Mouse (Mus musculus): ENCODE results near the gene Tbc1d20. TPM values are rescaled to one million over a fixed set of nuclear protein-coding genes. Genes with fewer than 3 reads are reported as not detected.
A peak's percentile ranks its signal among the peaks of the same experiment; 100 is the strongest.

Gene Tbc1d20
- total and polyA plus RNA-seq, 2 experiments from 2014 or later = 27.7 to 48.8 TPM

DNA sequence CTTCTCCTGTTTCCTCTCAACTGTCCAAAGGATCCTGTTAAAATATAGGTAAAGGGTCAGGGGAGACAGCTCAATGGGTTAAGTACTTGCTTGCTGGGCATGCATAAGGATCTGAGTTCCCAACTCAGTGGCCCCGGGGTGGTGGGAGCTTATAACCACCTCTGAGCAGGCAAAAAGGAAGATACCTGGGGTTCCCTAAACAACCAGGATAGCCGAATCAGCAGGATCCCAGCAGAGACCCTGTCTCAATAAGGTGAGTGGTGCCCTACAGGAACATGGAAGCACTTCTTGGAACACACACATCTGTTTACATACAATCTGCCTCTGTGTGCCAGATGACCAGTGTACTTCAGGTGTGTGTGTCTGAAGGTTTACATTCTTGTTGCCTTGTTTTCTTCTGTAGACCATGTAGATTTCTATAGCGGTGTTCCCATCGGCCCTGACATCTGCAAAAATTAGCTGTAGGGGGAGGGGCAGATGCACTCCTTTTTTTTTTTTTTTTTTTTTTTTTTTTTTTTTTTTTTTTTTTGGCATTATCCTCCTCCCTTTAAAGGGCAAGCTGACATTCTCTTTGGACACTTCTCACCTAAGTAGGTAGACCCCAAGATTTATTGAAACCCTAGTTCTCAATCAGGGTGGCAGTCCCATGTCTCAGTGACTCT is 39.8 kb downstream of the Tbc1d20 start:
- H3K9ac ChIP-seq (replicated peaks; ENCODE audit: low read length) = no peak overlapping the region
- no peak overlapping the region for H3K4me3 ChIP-seq (ENCODE audit: low read length)
- peaks cover 4% of the 10 kb centered on the region; the same call in 1 of the 2 replicates for H3K36me3 ChIP-seq (ENCODE audit: insufficient read depth, low read length)
- WGBS = 76% methylated on average over 4 of the region's 4 CpGs
- peaks cover 7% of the 10 kb centered on the region for H3K4me1 ChIP-seq (ENCODE audit: insufficient read depth, low read length)
- no peaks in the 10 kb centered on the region for H3K9me3 ChIP-seq (ENCODE audit: low read length)
- no peak for TF ChIP-seq CTCF (IDR thresholded peaks at IDR 0.05; ENCODE audit: low read depth)
- H3K27ac ChIP-seq = no peak overlapping the region
- H3K27me3 ChIP-seq (ENCODE audit: insufficient read depth, low read length) = no peaks in the 10 kb centered on the region
- DNase-seq (ENCODE audit: low spot score) = no peak
- H3K4me2 ChIP-seq (ENCODE audit: low read depth, low read length) = no peak overlapping the region
- ATAC-seq = no peak

DNA sequence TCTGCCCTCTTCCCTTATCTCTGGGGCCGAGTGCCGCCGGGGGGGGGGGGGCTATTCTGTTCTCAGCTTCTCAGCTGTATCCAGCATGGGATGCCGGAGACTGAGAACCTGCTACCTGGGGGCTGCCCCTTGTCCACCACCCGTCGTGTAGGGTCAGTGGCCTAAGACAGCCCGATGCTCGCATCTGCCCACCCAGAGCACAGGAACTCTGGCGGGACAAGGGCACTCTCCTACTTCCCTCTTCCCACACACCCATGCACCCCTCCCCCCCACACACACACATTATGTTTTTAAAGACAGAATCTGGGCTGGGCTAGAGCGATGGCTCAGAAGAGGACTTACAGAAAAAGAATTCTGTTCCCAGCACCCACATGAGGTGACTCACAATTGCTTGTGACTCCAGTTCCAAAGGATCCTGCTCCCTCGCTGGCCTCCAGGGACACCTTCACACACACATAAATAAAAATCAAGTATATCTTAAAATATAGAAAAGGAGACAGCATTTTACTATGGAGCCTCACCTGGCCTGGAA is 41.7 kb downstream of the Tbc1d20 start:
- Histone ChIP-seq H3K27ac (no peak overlapping the region), H3K4me2 (ENCODE audit: low read depth, low read length) (no peak overlapping the region), H3K4me3 (ENCODE audit: low read length) (no peak overlapping the region), H3K9ac (replicated peaks; ENCODE audit: low read length) (no peak overlapping the region), H3K4me1 (ENCODE audit: insufficient read depth, low read length) (peaks cover 7% of the 10 kb centered on the region), H3K36me3 (ENCODE audit: insufficient read depth, low read length) (no peaks in the 10 kb centered on the region), H3K9me3 (ENCODE audit: low read length) (no peaks in the 10 kb centered on the region), H3K27me3 (ENCODE audit: insufficient read depth, low read length) (no peaks in the 10 kb centered on the region)
- DNase-seq (ENCODE audit: low spot score) = no peak
- WGBS = 48% methylated on average over 11 of the region's 11 CpGs
- ATAC-seq = no peak
- TF ChIP-seq CTCF (IDR thresholded peaks at IDR 0.05; ENCODE audit: low read depth) = no peak

GRCm38 (mm10) chr2:152336856-152337255 is 43.2 kb downstream of the Tbc1d20 start:
- 69% methylated on average over 1 of the region's 1 CpGs for WGBS
- TF ChIP-seq CTCF (IDR thresholded peaks at IDR 0.05; ENCODE audit: low read depth) = no peak
- H3K36me3 ChIP-seq (ENCODE audit: insufficient read depth, low read length) = no peaks in the 10 kb centered on the region

GRCm38 (mm10) chr2:152337591-152338212 is 44.1 kb downstream of the Tbc1d20 start:
- Histone ChIP-seq H3K9me3 (ENCODE audit: low read length) (no peaks in the 10 kb centered on the region), H3K9ac (replicated peaks; ENCODE audit: low read length) (no peak overlapping the region), H3K4me1 (ENCODE audit: insufficient read depth, low read length) (no peaks in the 10 kb centered on the region; the same call in 1 of the 2 replicates), H3K4me2 (ENCODE audit: low read depth, low read length) (no peak overlapping the region), H3K27ac (no peak overlapping the region), H3K4me3 (ENCODE audit: low read length) (no peak overlapping the region), H3K36me3 (ENCODE audit: insufficient read depth, low read length) (no peaks in the 10 kb centered on the region), H3K27me3 (ENCODE audit: insufficient read depth, low read length) (no peaks in the 10 kb centered on the region)
- no peak for ATAC-seq
- WGBS = 90% methylated on average over 11 of the region's 11 CpGs
- no peak for DNase-seq (ENCODE audit: low spot score)
- TF ChIP-seq CTCF (IDR thresholded peaks at IDR 0.05; ENCODE audit: low read depth) = no peak

More at GRCm38 (mm10) chr2:152336856-152337255, 43.2 kb downstream of the Tbc1d20 start:
- H3K9me3 ChIP-seq (ENCODE audit: low read length) = no peaks in the 10 kb centered on the region
- DNase-seq (ENCODE audit: low spot score) = no peak
- no peak overlapping the region for H3K9ac ChIP-seq (replicated peaks; ENCODE audit: low read length)
- no peak overlapping the region for H3K27ac ChIP-seq
- H3K27me3 ChIP-seq (ENCODE audit: insufficient read depth, low read length) = no peaks in the 10 kb centered on the region
- no peak overlapping the region for H3K4me3 ChIP-seq (ENCODE audit: low read length)
- ATAC-seq = no peak
- H3K4me2 ChIP-seq (ENCODE audit: low read depth, low read length) = no peak overlapping the region
- H3K4me1 ChIP-seq (ENCODE audit: insufficient read depth, low read length) = no peaks in the 10 kb centered on the region

GRCm38 (mm10) chr2:152338319-152338718 is 44.7 kb downstream of the Tbc1d20 start:
- H3K4me2 ChIP-seq (ENCODE audit: low read depth, low read length) = no peak overlapping the region
- whole genome bisulfite sequencing = 86% methylated on average over 13 of the region's 13 CpGs
- H3K4me1 ChIP-seq (ENCODE audit: insufficient read depth, low read length) = no peaks in the 10 kb centered on the region; the same call in 1 of the 2 replicates
- no peak for TF ChIP-seq CTCF (IDR thresholded peaks at IDR 0.05; ENCODE audit: low read depth)
- no peak overlapping the region for H3K9ac ChIP-seq (replicated peaks; ENCODE audit: low read length)
- ATAC-seq = no peak
- DNase-seq (ENCODE audit: low spot score) = no peak
- H3K36me3 ChIP-seq (ENCODE audit: insufficient read depth, low read length) = no peaks in the 10 kb centered on the region
- no peak overlapping the region for H3K27ac ChIP-seq
- no peak overlapping the region for H3K4me3 ChIP-seq (ENCODE audit: low read length)
- no peaks in the 10 kb centered on the region for H3K9me3 ChIP-seq (ENCODE audit: low read length)
- H3K27me3 ChIP-seq (ENCODE audit: insufficient read depth, low read length) = no peaks in the 10 kb centered on the region

DNA sequence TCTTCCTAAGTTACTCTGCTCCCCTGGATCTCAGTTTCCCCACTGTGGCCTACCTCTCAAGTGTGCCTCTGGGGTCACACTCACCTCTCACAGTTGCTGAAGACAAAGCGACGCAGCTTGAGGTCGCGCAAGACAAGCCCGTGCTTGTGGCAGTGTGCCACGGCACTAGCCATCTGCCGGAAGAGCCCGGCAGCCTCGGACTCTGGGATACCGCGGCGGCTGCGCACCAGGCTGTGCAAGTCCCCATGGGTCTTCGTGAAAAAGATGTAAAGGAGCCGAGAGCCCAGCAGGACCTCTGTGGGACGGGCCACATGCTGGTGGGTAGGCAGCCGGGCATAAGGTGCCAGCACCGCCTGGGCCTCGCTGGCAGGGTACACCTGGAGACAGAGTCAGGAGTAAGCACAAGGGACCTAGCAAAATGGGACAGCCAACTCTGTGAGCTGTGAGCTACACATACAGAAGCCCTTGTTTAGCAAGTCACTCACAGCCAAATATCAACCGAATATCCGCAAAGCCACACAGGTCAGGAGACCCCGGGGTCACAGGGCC is 46.1 kb downstream of the Tbc1d20 start:
- DNase-seq (ENCODE audit: low spot score) (peak; percentile 4), ATAC-seq (no peak)
- WGBS = 71% methylated on average over 22 of the region's 22 CpGs

More for the DNA sequence above, 46.1 kb downstream of the Tbc1d20 start:
- Histone ChIP-seq H3K27me3 (ENCODE audit: insufficient read depth, low read length) (no peaks in the 10 kb centered on the region), H3K9ac (replicated peaks; ENCODE audit: low read length) (no peak overlapping the region), H3K36me3 (ENCODE audit: insufficient read depth, low read length) (no peaks in the 10 kb centered on the region), H3K9me3 (ENCODE audit: low read length) (no peaks in the 10 kb centered on the region), H3K4me1 (ENCODE audit: insufficient read depth, low read length) (peaks cover 4% of the 10 kb centered on the region; the same call in 1 of the 2 replicates), H3K4me2 (ENCODE audit: low read depth, low read length) (no peak overlapping the region), H3K27ac (no peak overlapping the region), H3K4me3 (ENCODE audit: low read length) (no peak overlapping the region)
- TF ChIP-seq CTCF (IDR thresholded peaks at IDR 0.05; ENCODE audit: low read depth) = no peak

Measured in hindbrain, postnatal 0 days (tissue).